Mouse (Mus musculus) adrenal gland, postnatal 25 days (tissue): Measurements from ENCODE around the gene Cdk14. TPM values are rescaled to one million over a fixed set of nuclear protein-coding genes. Genes with fewer than 3 reads are reported as not detected.

Source experiments
- DNase-seq: peaks from one replicate; pipeline ENCODE4 v3.0.0; 2021; ENCODE audit warnings: mixed read lengths
- microRNA-seq, 2 experiments: library from miRNA; unstranded; fragments of <30 nt; microRNA quantifications; one replicate each; pipeline ENCODE4 v1.2.0; 2021
- total RNA-seq: library from RNA; stranded (reverse); gene quantifications from 2 replicates; pipeline ENCODE4 v1.2.3, GENCODE M21; 2021

Gene Cdk14
- total RNA-seq, 1 experiment from 2014 or later = 8.5 TPM

GRCm38 (mm10) chr5:4786816-4787215, 633.3 kb downstream of the Cdk14 start:
- no peak for DNase-seq

DNA sequence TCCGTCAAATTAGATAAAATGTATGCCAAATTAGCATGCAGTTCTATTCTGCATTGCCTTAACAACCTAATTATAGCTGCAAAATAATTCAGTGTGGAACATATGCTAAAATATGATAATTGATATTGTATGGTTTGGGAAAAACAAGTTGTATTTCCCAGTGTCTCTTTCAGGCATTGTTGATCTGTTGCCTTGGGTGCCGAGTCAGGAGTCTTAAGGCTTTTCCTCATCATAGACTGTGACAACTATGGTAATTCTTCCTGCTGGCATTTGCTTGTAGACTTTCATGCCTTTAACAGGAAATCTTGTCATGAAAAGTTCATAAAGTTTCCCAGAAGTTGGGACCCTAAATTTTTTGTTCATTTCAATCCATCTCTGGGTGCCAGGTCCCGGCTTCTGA, 641.8 kb downstream of the Cdk14 start:
- DNase-seq = no peak

GRCm38 (mm10) chr5:4776495-4776894, 643.6 kb downstream of the Cdk14 start:
- DNase-seq = no peak

GRCm38 (mm10) chr5:4773090-4773772, 646.9 kb downstream of the Cdk14 start:
- DNase-seq = no peak

GRCm38 (mm10) chr5:4770609-4771008, 649.5 kb downstream of the Cdk14 start:
- DNase-seq = no peak

DNA sequence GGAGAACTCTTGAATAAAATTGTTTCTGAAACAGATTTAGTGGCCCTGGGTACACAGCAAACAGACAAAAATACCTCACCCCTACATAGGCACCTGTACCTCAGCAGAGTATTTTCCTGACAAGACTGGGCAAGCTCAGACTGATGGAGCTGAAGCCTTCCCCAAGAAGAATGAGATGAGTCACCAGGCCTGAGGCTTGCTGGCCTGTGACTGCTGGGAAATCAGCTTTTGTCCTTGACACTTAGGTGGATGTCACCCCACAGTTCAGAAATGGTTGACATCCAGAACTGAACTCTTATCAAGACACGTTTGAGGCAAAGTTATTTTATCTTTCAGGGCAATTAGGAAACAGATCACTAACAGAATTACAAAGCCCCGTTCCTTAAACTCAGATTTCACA, 652.2 kb downstream of the Cdk14 start:
- DNase-seq = no peak

DNA sequence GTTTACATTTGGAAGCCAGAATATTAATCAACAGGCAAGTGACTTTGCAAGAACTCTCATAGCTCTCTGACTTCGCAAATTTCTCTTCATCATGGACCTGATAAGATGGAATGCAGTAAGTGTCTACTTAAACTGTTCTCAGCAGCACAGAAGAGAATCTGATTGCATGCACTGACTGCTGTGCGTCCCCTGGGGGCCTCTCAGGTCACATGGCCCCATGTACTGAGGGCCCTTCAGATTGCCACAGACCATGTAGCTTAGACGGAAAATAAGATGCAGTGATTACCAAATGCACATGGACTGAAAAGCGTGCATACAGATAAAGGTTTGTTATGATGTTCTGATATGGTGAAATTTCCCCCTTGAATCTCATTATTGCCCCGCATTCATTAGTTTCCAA, 653.4 kb downstream of the Cdk14 start:
- no peak for DNase-seq

- no peak for DNase-seq
Observed at GRCm38 (mm10) chr5:4761891-4762290, 658.2 kb downstream of the Cdk14 start.

- DNase-seq = no peak
Observed at GRCm38 (mm10) chr5:4758331-4759080, 661.6 kb downstream of the Cdk14 start.

DNA sequence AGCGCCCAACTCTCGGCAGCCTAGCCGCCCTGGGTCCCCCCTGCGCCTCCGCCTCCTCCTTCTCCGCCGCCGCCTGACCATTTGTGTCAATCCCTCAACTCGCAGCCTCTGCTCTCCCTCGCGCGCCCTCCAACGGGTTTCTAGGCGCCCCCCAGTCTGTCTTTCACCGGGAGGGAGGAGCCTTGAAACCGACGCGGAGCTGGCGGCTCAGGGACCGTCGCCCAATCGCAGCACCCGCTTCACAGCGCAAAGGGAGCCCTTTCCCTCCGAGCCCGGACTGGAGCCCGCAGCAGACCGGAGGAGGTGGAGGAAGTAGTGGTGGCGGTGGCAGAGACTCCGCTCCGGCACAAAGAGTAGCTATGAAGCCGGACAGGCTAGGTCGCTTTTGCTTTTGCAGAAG, 662.2 kb downstream of the Cdk14 start, which contains the start of gene Fzd1:
Fzd1 (minus strand) TSS at position 134 of the 400 bp plus-strand sequence.
- DNase-seq = peak; percentile 89

DNA sequence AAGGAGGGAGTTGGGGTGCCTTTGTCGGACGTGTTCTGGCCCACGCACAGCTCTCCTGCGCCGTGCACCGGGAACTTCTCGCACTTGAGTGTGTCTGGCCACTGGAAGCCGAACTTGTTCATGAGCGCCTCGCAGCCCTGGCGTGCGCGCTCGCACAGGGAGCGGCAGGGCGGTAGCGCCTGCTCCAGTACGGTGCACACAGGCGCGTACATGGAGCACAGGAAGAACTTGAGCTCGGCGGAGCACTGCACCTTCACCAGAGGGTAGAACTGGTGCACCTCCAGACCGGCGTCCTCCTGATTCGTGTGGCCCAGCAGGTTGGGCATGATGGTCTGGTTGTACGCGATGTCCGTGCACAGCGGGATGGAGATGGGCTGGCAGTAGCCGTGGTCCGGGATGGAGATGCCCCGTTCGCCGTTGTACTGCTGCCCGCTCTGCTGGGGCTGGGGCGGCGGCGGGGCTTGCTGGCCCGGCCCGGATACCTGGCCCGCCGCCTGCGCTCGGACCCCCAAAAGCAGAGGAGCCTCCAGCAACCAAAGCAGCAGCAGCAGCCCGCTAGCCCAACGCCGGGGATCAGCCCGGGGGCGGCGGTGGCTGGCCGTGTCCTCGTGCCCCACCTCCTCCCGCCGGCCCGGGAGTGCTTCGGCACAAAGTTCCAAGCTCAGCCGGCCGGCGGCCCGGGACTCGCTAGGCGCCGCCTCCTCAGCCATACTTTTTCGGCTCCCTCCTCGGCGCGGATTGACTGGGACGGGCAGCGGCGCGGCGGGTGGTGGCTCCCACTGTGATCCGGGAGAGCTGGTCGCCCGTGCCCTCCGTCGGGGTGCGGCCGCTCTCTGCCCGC, 663.0 kb downstream of the Cdk14 start:
- DNase-seq = peak; percentile 78

DNA sequence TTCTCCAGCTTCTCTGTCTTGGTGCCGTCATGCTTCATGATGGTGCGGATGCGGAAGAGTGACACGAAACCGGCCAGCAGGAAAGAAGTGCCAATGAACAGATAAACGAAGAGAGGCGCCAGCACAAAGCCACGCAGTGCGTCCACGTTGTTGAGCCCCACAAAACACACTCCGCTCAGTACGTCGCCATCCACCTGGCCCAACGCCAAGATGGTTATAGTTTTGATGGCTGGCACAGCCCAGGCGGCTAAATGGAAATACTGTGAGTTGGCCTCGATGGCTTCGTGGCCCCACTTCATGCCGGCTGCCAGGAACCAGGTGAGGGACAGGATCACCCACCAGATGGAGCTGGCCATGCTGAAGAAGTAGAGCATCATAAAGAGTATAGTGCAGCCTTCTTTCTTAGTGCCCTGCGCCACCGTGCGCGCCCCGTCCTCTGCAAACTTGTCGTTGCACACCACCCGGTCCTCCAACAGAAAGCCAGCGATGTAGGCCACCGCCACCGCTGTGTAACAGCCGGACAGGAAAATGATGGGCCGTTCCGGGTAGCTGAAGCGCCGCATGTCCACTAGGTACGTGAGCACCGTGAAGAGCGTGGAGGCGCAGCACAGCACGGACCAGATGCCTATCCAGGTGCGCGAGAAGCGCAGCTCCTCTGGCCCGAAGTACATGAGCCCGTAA, 664.0 kb downstream of the Cdk14 start:
- DNase-seq = no peak

DNA sequence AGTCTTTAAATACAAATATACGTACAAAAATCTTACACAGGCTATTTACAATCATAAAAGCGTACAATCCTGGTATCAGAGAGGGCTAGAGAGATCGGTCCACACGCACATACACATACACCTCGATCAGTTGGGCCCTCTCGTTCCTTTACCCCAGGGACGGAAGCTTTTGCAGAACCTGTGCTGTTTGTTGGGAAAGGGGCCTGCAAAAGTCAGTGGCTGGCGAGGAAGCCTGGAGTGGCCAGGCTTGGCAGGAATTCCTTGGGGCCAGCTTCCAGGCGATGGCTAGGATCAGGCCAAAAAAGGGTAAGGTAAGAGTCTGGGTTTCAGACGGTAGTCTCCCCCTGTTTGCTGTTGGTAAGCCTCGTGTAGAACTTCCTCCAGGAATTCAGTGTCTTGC, 664.8 kb downstream of the Cdk14 start:
- no peak for DNase-seq

- DNase-seq = no peak
Observed at GRCm38 (mm10) chr5:4754701-4755281, 665.3 kb downstream of the Cdk14 start.

Small RNA genes lying within 50 kb of the gene (microRNA-seq; reads per million reads assigned to microRNA genes)
- 0 reads per million in 2 experiments for gene Gm25037
- gene Gm44483 = 0 reads per million in 2 experiments

Other genes starting within 250 kb of the Cdk14 start
- gene 1700015F17Rik, start 58.8 kb upstream of the Cdk14 start, total RNA-seq = not detected in 2 replicates
- gene Cldn12, start 94.6 kb upstream of the Cdk14 start, total RNA-seq = 18.6 and 25.2 TPM in 2 replicates
- gene Gtpbp10, start 139.2 kb upstream of the Cdk14 start, total RNA-seq = 15.0 and 17.2 TPM in 2 replicates
- not detected in 2 replicates for gene Gm8773, start 153.5 kb upstream of the Cdk14 start, total RNA-seq
- 9.7 and 16.0 TPM in 2 replicates for gene Cfap69, start 243.9 kb upstream of the Cdk14 start, total RNA-seq